Mouse (Mus musculus) kidney, embryonic 15.5 days (tissue): ENCODE data around the gene Ear1. TPM values are rescaled to one million over a fixed set of nuclear protein-coding genes. Genes with fewer than 3 reads are reported as not detected.
"Not testable (repeated sequence)": the region's sequence is repeated elsewhere in the genome, so short reads cannot be mapped to it uniquely, and the experiment has no call there.

Experiments used
- ATAC-seq: fragments of 200-750 bp; cut with Nextera tagmentation; replicated peaks from 2 replicates; pipeline ENCODE4 v1.8.0; 2017; ENCODE audit warnings: moderate TSS enrichment; ENCODE audit not compliant: low FRiP score
- H3K27ac ChIP-seq: fragments of 300-500 bp; sonication (generic); 2 replicates; pipeline ENCODE4 v1.5.1; 2015; ENCODE audit warnings: mild to moderate bottlenecking, inconsistent platforms
- H3K27me3 ChIP-seq: fragments of 300-500 bp; sonication (generic); 2 replicates; pipeline ENCODE4 v1.6.1; 2015; ENCODE audit warnings: inconsistent platforms
- H3K36me3 ChIP-seq: fragments of 300-500 bp; sonication (generic); 2 replicates; pipeline ENCODE4 v1.6.1; 2015; ENCODE audit warnings: inconsistent platforms
- H3K4me1 ChIP-seq: fragments of 300-500 bp; sonication (generic); 2 replicates; pipeline ENCODE4 v1.6.1; 2015; ENCODE audit warnings: inconsistent platforms
- H3K4me2 ChIP-seq: fragments of 300-500 bp; sonication (generic); 2 replicates; pipeline ENCODE4 v1.6.1; 2015; ENCODE audit warnings: moderate library complexity, mild to moderate bottlenecking, inconsistent platforms
- H3K4me3 ChIP-seq: fragments of 300-500 bp; sonication (generic); replicated peaks from 2 replicates; pipeline ENCODE4 v1.5.1; 2015; ENCODE audit warnings: mild to moderate bottlenecking, inconsistent platforms
- H3K9ac ChIP-seq: fragments of 300-500 bp; sonication (generic); 2 replicates; pipeline ENCODE4 v1.6.1; 2015; ENCODE audit warnings: mild to moderate bottlenecking, inconsistent platforms
- H3K9me3 ChIP-seq: fragments of 300-500 bp; sonication (generic); replicated peaks from 2 replicates; pipeline ENCODE4 v1.6.1; 2016; ENCODE audit warnings: inconsistent platforms
- WGBS: fragments of 180-500 bp; shearing (Covaris S2); methylation state at CpG from one replicate; pipeline ENCODE4 v1.1.7; 2015; ENCODE audit warnings: mixed read lengths; 5-methylcytosine and 5-hydroxymethylcytosine counted together
- polyA plus RNA-seq: library from polyadenylated mRNA; unstranded; fragments of >200 nt; fragmentation: Nextera tagmentation; extraction: Ambion mirVana; gene quantifications from 2 replicates; pipeline ENCODE4 v1.2.1, GENCODE M21; 2015

Gene Ear1
- 0.55 TPM in 1 of 2 replicates, not detected in the other for polyA plus RNA-seq

DNA sequence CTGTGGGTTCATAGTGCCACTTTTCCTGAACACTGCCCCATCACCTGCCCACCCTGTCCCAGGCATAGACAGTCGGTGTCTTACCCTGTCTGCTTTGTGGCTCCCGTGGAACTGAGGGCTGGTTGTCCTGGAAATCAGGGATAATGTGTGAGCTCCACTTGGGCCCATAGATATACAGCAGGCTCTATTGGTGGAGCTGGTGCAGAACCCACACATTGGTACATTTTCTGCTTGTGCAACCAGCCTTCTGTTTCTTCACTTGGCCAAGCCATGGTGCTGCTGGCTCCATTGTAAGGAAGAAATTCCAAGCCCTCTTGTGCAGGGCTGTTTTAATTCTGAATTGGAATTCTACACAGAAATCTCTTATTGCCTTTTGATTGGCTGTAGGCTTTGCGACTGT lies at the start of gene Ear1:
TSS of gene Ear1 (minus strand) at position 101 of the 400 bp plus-strand sequence.
- not testable (repeated sequence) for H3K27me3 ChIP-seq, H3K36me3 ChIP-seq, H3K27ac ChIP-seq, ATAC-seq, H3K4me3 ChIP-seq, H3K4me1 ChIP-seq, H3K4me2 ChIP-seq, H3K9ac ChIP-seq, H3K9me3 ChIP-seq
- WGBS: 93% methylated on average over 3 of the region's 3 CpGs

DNA sequence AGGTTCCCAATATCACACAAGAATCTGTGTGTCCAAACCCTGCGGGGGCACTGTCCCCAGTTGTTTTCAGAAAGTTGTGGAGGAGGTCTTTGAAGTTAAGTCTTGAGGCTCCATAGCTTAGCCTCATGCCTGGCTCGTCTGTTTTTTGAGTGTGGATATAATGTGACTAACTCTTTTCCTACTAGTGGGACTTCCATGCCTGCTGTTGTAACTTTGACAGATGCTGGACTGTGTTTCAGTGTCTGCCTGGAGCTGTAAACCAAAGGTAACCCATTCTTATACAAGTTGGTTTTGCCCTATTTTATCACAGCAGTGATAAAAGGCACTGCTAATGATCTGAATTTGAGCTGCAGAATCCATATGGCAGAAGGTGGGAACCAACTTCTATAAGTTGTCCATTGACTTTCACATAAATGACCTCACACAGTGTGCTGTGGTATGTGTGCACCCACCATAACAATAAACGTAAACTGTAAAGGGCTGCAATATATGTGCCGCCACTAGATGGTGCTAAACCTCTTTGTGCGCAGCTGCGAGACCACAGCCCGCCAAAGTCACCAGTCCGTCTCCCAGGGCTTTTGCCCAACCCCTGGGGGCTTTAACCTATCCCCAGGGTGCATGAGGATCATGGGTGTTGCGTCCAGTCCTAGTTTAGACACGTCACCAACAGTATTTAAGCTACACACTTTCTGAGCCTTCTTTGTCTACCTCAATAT lies 49.5 kb upstream of the Ear1 start, which contains the start of gene Gm8113:
TSS of gene Gm8113 (plus strand) at position 703 of the 716 bp plus-strand sequence.
- 11% methylated on average over 10 of the region's 10 CpGs for WGBS
- peak within 1 kb of the TSS; percentile 55 for H3K4me2 ChIP-seq
- H3K4me1 ChIP-seq, H3K27me3 ChIP-seq, H3K36me3 ChIP-seq, H3K9me3 ChIP-seq: not testable (repeated sequence)
- H3K9ac ChIP-seq: peak within 1 kb of the TSS; percentile 52
- H3K4me3 ChIP-seq: peak within 1 kb of the TSS; percentile 55
- peak; percentile 99 for ATAC-seq
- H3K27ac ChIP-seq: peak within 1 kb of the TSS; percentile 95

- 91% methylated on average over 3 of the region's 3 CpGs for WGBS
These were observed 48.1 kb upstream of the Ear1 start, which contains the start of gene Ear10 for GRCm38 (mm10) chr14:43923459-43923858. Gene Ear10, minus strand, starts transcription at chr14:43923559.

GRCm38 (mm10) chr14:43918214-43918613 lies 42.9 kb upstream of the Ear1 start:
- not testable (repeated sequence) for H3K4me2 ChIP-seq, H3K27me3 ChIP-seq, H3K27ac ChIP-seq, H3K9me3 ChIP-seq, H3K9ac ChIP-seq, ATAC-seq, H3K4me3 ChIP-seq, H3K36me3 ChIP-seq, H3K4me1 ChIP-seq

More at GRCm38 (mm10) chr14:43923459-43923858, 48.1 kb upstream of the Ear1 start, which contains the start of gene Ear10:
- not testable (repeated sequence) for H3K4me1 ChIP-seq, H3K9me3 ChIP-seq, H3K27me3 ChIP-seq, ATAC-seq, H3K4me3 ChIP-seq, H3K36me3 ChIP-seq, H3K4me2 ChIP-seq, H3K27ac ChIP-seq, H3K9ac ChIP-seq

DNA sequence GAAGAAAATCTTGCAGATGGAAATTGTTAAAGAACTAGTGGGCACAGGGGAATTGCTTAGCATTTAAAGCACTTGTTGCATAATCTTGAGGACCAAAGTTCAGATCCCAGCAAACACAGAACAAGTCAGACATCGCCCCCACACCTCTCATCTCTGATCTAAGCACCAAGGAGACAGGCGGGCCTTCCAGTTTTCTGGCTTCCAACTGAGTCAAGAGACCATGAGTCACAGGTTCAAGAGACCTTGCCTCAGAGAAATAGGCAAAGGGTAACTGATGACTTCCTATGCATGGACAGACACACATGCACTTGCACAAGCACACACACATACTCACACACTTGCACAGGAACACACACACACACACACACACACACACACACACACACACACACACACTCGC lies 23.3 kb upstream of the Ear1 start:
- not testable (repeated sequence) for H3K9ac ChIP-seq, H3K4me3 ChIP-seq, H3K36me3 ChIP-seq, H3K4me1 ChIP-seq, H3K27ac ChIP-seq, H3K27me3 ChIP-seq, H3K4me2 ChIP-seq, ATAC-seq, H3K9me3 ChIP-seq
- WGBS: 87% methylated on average over 3 of the region's 3 CpGs

- H3K4me1 ChIP-seq, H3K4me2 ChIP-seq, H3K27ac ChIP-seq, H3K9ac ChIP-seq, H3K4me3 ChIP-seq, ATAC-seq, H3K9me3 ChIP-seq, H3K27me3 ChIP-seq, H3K36me3 ChIP-seq: not testable (repeated sequence)
- 55% methylated on average over 1 of the region's 2 CpGs for WGBS
These were observed 20.0 kb upstream of the Ear1 start for GRCm38 (mm10) chr14:43895357-43895756.

DNA sequence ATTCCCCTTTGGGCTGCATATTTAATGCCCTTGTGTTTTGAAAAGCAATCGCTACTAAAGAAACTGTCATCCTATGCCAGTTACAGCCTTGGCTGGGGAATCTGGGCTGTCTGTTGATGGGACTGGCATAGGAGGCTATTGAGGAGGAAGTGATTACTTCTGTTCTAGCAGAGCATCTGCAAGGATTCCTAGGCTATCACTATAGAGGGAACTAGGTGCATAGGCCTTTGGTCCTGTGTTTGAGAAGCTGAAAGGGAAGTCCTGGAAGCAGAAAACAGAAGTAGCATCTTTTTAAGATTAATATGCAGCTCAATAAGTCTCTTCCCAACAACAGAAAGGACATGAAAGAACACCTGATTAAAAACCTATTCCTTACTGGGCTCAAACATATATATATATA lies 16.0 kb upstream of the Ear1 start:
- H3K4me3 ChIP-seq, H3K9ac ChIP-seq, H3K27ac ChIP-seq, H3K4me1 ChIP-seq, H3K36me3 ChIP-seq, H3K27me3 ChIP-seq, H3K9me3 ChIP-seq, H3K4me2 ChIP-seq, ATAC-seq: not testable (repeated sequence)
- 86% methylated on average over 1 of the region's 1 CpGs for WGBS

GRCm38 (mm10) chr14:43886235-43886634 lies 10.9 kb upstream of the Ear1 start:
- H3K9ac ChIP-seq, H3K9me3 ChIP-seq, H3K4me2 ChIP-seq, ATAC-seq, H3K36me3 ChIP-seq, H3K27ac ChIP-seq, H3K27me3 ChIP-seq, H3K4me1 ChIP-seq, H3K4me3 ChIP-seq: not testable (repeated sequence)
- WGBS: 41% methylated on average over 1 of the region's 1 CpGs

- not testable (repeated sequence) for H3K4me1 ChIP-seq, H3K27ac ChIP-seq, H3K4me2 ChIP-seq, H3K9me3 ChIP-seq, H3K27me3 ChIP-seq, H3K9ac ChIP-seq, ATAC-seq, H3K36me3 ChIP-seq, H3K4me3 ChIP-seq
- WGBS: 90% methylated on average over 5 of the region's 5 CpGs
These were observed 4.7 kb upstream of the Ear1 start for GRCm38 (mm10) chr14:43879966-43880545.

DNA sequence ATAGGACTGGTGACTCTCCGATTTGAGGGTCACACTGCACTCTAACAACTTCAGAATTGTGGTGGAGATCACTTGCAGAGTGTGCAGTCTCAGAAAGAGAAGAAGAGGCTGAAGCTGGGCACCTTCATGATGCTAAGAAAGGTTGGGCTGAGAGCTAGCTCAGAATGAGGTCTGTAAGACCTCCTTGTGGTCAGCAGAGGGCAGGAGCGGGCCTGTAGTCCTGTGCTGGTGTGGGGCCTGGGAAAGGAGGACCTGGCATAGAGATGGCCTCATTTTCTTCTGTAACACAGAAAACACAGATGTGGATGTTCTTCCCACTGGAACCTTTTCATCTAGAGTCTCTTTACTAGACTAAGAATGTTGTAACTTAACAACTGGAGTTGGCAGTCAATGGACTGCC lies 2.5 kb upstream of the Ear1 start:
- not testable (repeated sequence) for H3K9ac ChIP-seq, H3K4me3 ChIP-seq, ATAC-seq, H3K27ac ChIP-seq, H3K4me1 ChIP-seq, H3K27me3 ChIP-seq, H3K4me2 ChIP-seq, H3K36me3 ChIP-seq, H3K9me3 ChIP-seq
- 54% methylated on average over 1 of the region's 2 CpGs for WGBS

GRCm38 (mm10) chr14:43874862-43875261 lies 455 bp downstream of the Ear1 start:
- not testable (repeated sequence) for ATAC-seq, H3K36me3 ChIP-seq, H3K4me2 ChIP-seq, H3K27ac ChIP-seq, H3K9ac ChIP-seq, H3K4me3 ChIP-seq, H3K9me3 ChIP-seq, H3K27me3 ChIP-seq, H3K4me1 ChIP-seq
- WGBS: 89% methylated on average over 3 of the region's 3 CpGs

- H3K36me3 ChIP-seq, H3K4me1 ChIP-seq, H3K27ac ChIP-seq, ATAC-seq, H3K9me3 ChIP-seq, H3K4me2 ChIP-seq, H3K4me3 ChIP-seq, H3K27me3 ChIP-seq, H3K9ac ChIP-seq: not testable (repeated sequence)
- WGBS: 31% methylated on average over 2 of the region's 2 CpGs
These were observed 14.8 kb downstream of the Ear1 start for GRCm38 (mm10) chr14:43860522-43860921.

- not testable (repeated sequence) for H3K4me1 ChIP-seq, H3K27ac ChIP-seq, H3K36me3 ChIP-seq, H3K4me2 ChIP-seq, H3K9me3 ChIP-seq, H3K9ac ChIP-seq, H3K27me3 ChIP-seq, ATAC-seq, H3K4me3 ChIP-seq
- 63% methylated on average over 5 of the region's 6 CpGs for WGBS
These were observed 15.9 kb downstream of the Ear1 start for GRCm38 (mm10) chr14:43859465-43859864.
